Mouse (Mus musculus) myocyte (in vitro differentiated cells): ENCODE results near the gene Trpm3. TPM values are rescaled to one million over a fixed set of nuclear protein-coding genes. Genes with fewer than 3 reads are reported as not detected.

Experiments
- H3K27me3 ChIP-seq: one replicate; pipeline ENCODE4 v1.6.1; 2011; ENCODE audit not compliant: control insufficient read depth, insufficient read depth, insufficient read length
- H3K36me3 ChIP-seq: one replicate; pipeline ENCODE4 v1.6.1; 2011; ENCODE audit not compliant: control insufficient read depth, insufficient read depth
- H3K4me2 ChIP-seq: one replicate; pipeline ENCODE4 v1.6.1; 2011; ENCODE audit warnings: low read depth, control low read depth
- H3K4me3 ChIP-seq: one replicate; pipeline ENCODE4 v1.5.1; 2011; ENCODE audit warnings: mild to moderate bottlenecking, control low read depth, moderate library complexity
- H3K79me2 ChIP-seq: one replicate; pipeline ENCODE4 v1.6.1; 2011; ENCODE audit not compliant: control insufficient read depth, insufficient read depth
- H3ac ChIP-seq: one replicate; pipeline ENCODE4 v1.6.1; 2011; ENCODE audit not compliant: control insufficient read depth, insufficient read length
- CEBPB ChIP-seq: IDR thresholded peaks from 2 replicates; pipeline ENCODE4 v1.6.1; 2011; ENCODE audit warnings: mild to moderate bottlenecking, moderate library complexity; ENCODE audit not compliant: poor library complexity, insufficient read depth, severe bottlenecking
- E2F4 ChIP-seq: IDR thresholded peaks from one replicate; pipeline ENCODE4 v1.6.1; 2011; ENCODE audit warnings: mild to moderate bottlenecking, control low read depth, moderate library complexity; ENCODE audit not compliant: insufficient read depth
- MAX ChIP-seq: IDR thresholded peaks from one replicate; pipeline ENCODE4 v1.6.1; 2011; ENCODE audit warnings: low read depth, mild to moderate bottlenecking, control low read depth
- MYOD1 ChIP-seq, 3 experiments: IDR thresholded peaks; one replicate each; pipeline ENCODE4 v1.6.1; 2011; ENCODE audit warnings: control low read depth in 2 of 3, low read depth in 2 of 3, mild to moderate bottlenecking in 2 of 3, moderate library complexity in 1 of 3; ENCODE audit not compliant: insufficient read length in 2 of 3, control insufficient read depth in 1 of 3
- MYOG ChIP-seq, 3 experiments: IDR thresholded peaks; one replicate each; pipeline ENCODE4 v1.6.1; 2011; ENCODE audit warnings: control low read depth in 2 of 3, low read depth in 2 of 3, mild to moderate bottlenecking in 2 of 3; ENCODE audit not compliant: insufficient read length in 2 of 3, control insufficient read depth in 1 of 3, insufficient read depth in 1 of 3
- POLR2A ChIP-seq: IDR thresholded peaks from one replicate; pipeline ENCODE4 v1.6.1; 2011; ENCODE audit warnings: low read depth, mild to moderate bottlenecking, control low read depth, moderate library complexity; ENCODE audit not compliant: insufficient read length
- POLR2AphosphoS2 ChIP-seq: IDR thresholded peaks from one replicate; pipeline ENCODE4 v1.6.1; 2011; ENCODE audit warnings: low read depth, control low read depth; ENCODE audit not compliant: insufficient read length
- REST ChIP-seq: IDR thresholded peaks from one replicate; pipeline ENCODE4 v1.6.1; 2011; ENCODE audit warnings: mild to moderate bottlenecking, control low read depth, moderate library complexity; ENCODE audit not compliant: insufficient read depth, insufficient read length
- SRF ChIP-seq: IDR thresholded peaks from one replicate; pipeline ENCODE4 v1.6.1; 2011; ENCODE audit warnings: low read depth; ENCODE audit not compliant: control insufficient read depth, insufficient read length
- TCF12 ChIP-seq: IDR thresholded peaks from one replicate; pipeline ENCODE4 v1.6.1; 2011; ENCODE audit warnings: mild to moderate bottlenecking, control low read depth; ENCODE audit not compliant: poor library complexity, insufficient read depth, severe bottlenecking
- TCF3 ChIP-seq: IDR thresholded peaks from one replicate; pipeline ENCODE4 v1.6.1; 2011; ENCODE audit warnings: low read depth, control low read depth; ENCODE audit not compliant: insufficient read length
- USF1 ChIP-seq: IDR thresholded peaks from one replicate; pipeline ENCODE4 v1.6.1; 2011; ENCODE audit warnings: low read depth, mild to moderate bottlenecking, control low read depth, moderate library complexity
- polyA plus RNA-seq: library from polyadenylated mRNA; unstranded; fragments of >200 nt; fragmentation: generic; extraction: Trizol; gene quantifications from one replicate; pipeline ENCODE4 v1.2.1, GENCODE M21; 2012; ENCODE audit warnings: missing spikeins

Trpm3 gene
- polyA plus RNA-seq, 1 experiment: 0.05 TPM

DNA sequence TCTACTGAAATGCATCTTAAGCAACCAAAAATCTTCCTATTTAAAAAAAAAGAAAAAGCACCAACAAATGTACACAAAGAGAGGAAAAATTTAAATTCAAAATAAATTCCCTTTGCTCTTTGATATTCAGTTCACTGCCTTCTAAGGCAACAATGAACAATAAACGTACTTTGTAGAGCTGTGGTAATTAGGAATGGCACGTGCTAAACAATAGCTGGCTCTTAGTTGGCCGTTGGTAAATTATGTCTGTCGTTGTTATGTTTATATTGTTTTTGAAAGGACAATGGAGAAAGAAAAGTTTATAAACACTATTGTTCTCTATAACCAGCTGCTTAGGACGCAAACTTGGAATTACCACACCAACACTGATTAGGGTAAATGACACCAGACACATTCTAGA, 782.1 kb downstream of the Trpm3 start:
- H3K4me2 ChIP-seq: no peak overlapping the region
- H3K27me3 ChIP-seq: no peaks in the 10 kb centered on the region
- no peak overlapping the region for H3K4me3 ChIP-seq
- TF ChIP-seq SRF (no peak), TCF12 (no peak), REST (no peak), POLR2A (no peak), POLR2AphosphoS2 (no peak), MYOG (IDR thresholded peaks at IDR 0.05; ENCODE audit: control insufficient read depth in 1 of 3, insufficient read depth in 1 of 3, insufficient read length in 2 of 3, low read depth in 2 of 3) (no peak), E2F4 (no peak), MAX (no peak), TCF3 (no peak), MYOD1 (IDR thresholded peaks at IDR 0.05; ENCODE audit: control insufficient read depth in 1 of 3, insufficient read length in 2 of 3, low read depth in 2 of 3) (no peak), CEBPB (no peak), USF1 (no peak)
- no peak overlapping the region for H3ac ChIP-seq
- H3K36me3 ChIP-seq: no peaks in the 10 kb centered on the region
- no peaks in the 10 kb centered on the region for H3K79me2 ChIP-seq

DNA sequence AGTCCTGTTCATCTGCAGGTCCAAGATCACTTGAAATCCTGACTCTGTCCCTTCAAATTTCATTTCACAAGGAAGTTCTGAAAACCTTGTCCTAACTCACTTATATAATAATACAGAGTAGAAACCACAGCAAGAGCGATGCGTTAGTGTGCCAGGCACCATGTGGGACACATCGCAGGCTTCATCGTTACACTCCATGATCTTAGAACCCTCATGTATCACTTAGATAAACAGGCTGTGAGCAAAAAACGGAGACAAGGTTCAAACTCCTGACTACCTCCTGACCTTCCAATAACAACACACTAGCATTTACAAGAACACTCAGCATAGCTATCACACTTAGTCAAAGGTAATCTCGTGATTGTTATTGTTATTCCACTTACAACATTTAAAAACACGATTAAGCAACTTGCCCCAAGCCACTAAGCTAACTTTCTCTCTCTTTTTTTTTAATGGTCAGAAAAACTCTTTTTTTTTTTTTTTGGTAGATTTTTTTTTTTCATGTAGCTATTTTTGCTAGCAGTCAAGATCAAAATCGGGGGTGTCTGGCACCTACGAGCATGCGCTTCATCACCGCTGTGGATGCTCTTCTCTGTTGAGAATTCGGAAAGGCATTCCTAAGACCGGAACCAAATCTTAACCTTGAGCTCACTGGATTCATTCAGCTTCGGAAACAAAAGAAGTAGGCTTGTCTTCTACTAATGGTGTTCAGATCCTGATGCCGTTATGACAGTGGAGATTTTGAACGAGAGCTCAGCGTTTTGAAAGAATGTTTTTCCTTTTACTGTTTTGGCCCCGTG, 784.2 kb downstream of the Trpm3 start:
- TF ChIP-seq MYOD1 (IDR thresholded peaks at IDR 0.05; ENCODE audit: control insufficient read depth in 1 of 3, insufficient read length in 2 of 3, low read depth in 2 of 3): no peak
- no peak for TF ChIP-seq TCF12
- no peak for TF ChIP-seq REST
- no peak for TF ChIP-seq MYOG (IDR thresholded peaks at IDR 0.05; ENCODE audit: control insufficient read depth in 1 of 3, insufficient read depth in 1 of 3, insufficient read length in 2 of 3, low read depth in 2 of 3)
- no peak for TF ChIP-seq POLR2A
- no peak for TF ChIP-seq MAX
- no peak for TF ChIP-seq POLR2AphosphoS2
- no peak for TF ChIP-seq E2F4
- no peak for TF ChIP-seq USF1
- no peaks in the 10 kb centered on the region for H3K79me2 ChIP-seq
- no peak overlapping the region for H3ac ChIP-seq
- H3K27me3 ChIP-seq: no peaks in the 10 kb centered on the region
- H3K36me3 ChIP-seq: no peaks in the 10 kb centered on the region
- no peak overlapping the region for H3K4me3 ChIP-seq
- H3K4me2 ChIP-seq: no peak overlapping the region

DNA sequence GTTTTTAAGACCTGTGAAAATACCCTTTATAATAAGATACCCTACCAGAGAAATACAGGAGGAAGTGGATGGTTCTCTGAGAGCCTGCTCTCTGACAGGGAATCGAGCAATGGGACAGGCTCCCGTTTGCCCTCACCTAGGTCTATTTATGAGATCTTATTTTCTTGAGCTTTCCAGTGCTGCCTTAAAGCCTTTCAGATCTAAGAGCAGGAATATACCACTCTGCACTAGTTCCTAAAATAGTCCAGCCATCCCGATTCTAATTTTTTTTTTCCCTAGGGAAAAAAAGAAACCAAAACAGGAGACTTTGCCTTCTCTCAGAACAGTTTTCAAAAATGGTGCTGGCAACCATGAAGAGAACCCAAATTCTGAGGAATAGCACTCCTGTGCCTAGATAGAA, 786.4 kb downstream of the Trpm3 start:
- Histone ChIP-seq H3K4me2 (no peak overlapping the region), H3K79me2 (no peaks in the 10 kb centered on the region), H3K36me3 (no peaks in the 10 kb centered on the region), H3K4me3 (no peak overlapping the region), H3ac (no peak overlapping the region), H3K27me3 (no peaks in the 10 kb centered on the region)
- no peak for TF ChIP-seq TCF12
- TF ChIP-seq POLR2AphosphoS2: no peak
- TF ChIP-seq CEBPB: no peak
- TF ChIP-seq USF1: no peak
- no peak for TF ChIP-seq TCF3
- no peak for TF ChIP-seq SRF
- no peak for TF ChIP-seq MYOD1 (IDR thresholded peaks at IDR 0.05; ENCODE audit: control insufficient read depth in 1 of 3, insufficient read length in 2 of 3, low read depth in 2 of 3)
- no peak for TF ChIP-seq POLR2A
- TF ChIP-seq REST: no peak
- TF ChIP-seq MAX: no peak
- no peak for TF ChIP-seq E2F4

DNA sequence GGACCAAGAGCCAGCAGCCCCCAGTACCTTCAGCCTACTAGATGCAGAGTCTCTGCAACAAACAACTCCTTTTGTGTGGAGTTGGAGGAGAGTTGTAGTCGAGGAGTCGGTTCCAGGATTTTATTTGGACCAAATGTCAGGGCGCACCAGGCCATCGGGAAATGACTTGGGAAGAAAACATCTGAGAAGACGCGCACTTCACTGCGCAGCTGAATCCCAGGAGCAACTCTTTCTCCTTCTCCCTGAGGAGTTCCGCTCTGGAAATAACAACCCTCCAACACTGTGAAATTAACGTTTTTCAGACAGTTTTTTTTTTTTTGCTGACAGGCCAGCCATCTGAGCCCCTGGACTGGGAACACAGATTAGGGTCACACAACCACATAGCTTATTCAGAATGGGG, 787.9 kb downstream of the Trpm3 start:
- no peak overlapping the region for H3K4me2 ChIP-seq
- H3K79me2 ChIP-seq: no peaks in the 10 kb centered on the region
- no peak for TF ChIP-seq TCF3
- no peak for TF ChIP-seq USF1
- TF ChIP-seq POLR2AphosphoS2: no peak
- TF ChIP-seq MYOD1 (IDR thresholded peaks at IDR 0.05; ENCODE audit: control insufficient read depth in 1 of 3, insufficient read length in 2 of 3, low read depth in 2 of 3): no peak
- no peak for TF ChIP-seq MAX
- no peak for TF ChIP-seq E2F4
- no peak for TF ChIP-seq TCF12
- TF ChIP-seq MYOG (IDR thresholded peaks at IDR 0.05; ENCODE audit: control insufficient read depth in 1 of 3, insufficient read depth in 1 of 3, insufficient read length in 2 of 3, low read depth in 2 of 3): no peak
- no peak for TF ChIP-seq CEBPB
- TF ChIP-seq REST: no peak
- TF ChIP-seq POLR2A: no peak
- TF ChIP-seq SRF: no peak
- H3K27me3 ChIP-seq: no peaks in the 10 kb centered on the region
- no peaks in the 10 kb centered on the region for H3K36me3 ChIP-seq
- H3ac ChIP-seq: no peak overlapping the region
- H3K4me3 ChIP-seq: no peak overlapping the region

DNA sequence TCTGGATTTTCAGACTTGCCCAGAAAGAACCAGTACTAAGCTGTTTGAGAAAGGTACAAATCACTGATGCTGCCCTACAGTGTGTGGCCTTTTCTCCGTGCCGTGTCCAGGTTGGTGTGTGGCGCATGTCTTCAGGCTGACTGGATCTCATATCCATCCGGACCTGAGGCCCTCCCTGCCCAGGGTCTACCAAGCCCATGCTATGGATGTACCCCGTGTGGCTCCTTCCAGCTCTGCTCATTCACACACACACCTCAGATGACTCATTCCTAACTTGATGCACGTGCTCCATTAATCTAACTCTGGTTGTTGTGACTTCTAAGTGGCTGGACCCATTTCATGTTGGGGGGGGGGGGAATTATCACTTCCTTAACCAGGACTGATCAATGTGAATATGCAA, 789.5 kb downstream of the Trpm3 start:
- no peaks in the 10 kb centered on the region for H3K36me3 ChIP-seq
- no peak overlapping the region for H3K4me2 ChIP-seq
- TF ChIP-seq MYOD1 (IDR thresholded peaks at IDR 0.05; ENCODE audit: control insufficient read depth in 1 of 3, insufficient read length in 2 of 3, low read depth in 2 of 3) (no peak), SRF (no peak), POLR2AphosphoS2 (no peak), E2F4 (no peak), POLR2A (no peak), TCF3 (no peak), MYOG (IDR thresholded peaks at IDR 0.05; ENCODE audit: control insufficient read depth in 1 of 3, insufficient read depth in 1 of 3, insufficient read length in 2 of 3, low read depth in 2 of 3) (no peak), MAX (no peak), USF1 (no peak), REST (no peak), TCF12 (no peak), CEBPB (no peak)

More for the DNA sequence above, 789.5 kb downstream of the Trpm3 start:
- Histone ChIP-seq H3K27me3 (no peaks in the 10 kb centered on the region), H3ac (no peak overlapping the region), H3K4me3 (no peak overlapping the region), H3K79me2 (no peaks in the 10 kb centered on the region)
